Mouse (Mus musculus): ENCODE results near the gene Rnase1. TPM values are rescaled to one million over a fixed set of nuclear protein-coding genes. Genes with fewer than 3 reads are reported as not detected.
"Not testable (repeated sequence)": the region's sequence is repeated elsewhere in the genome, so short reads cannot be mapped to it uniquely, and the experiment has no call there.

Rnase1 gene
- total RNA-seq, 2 experiments from 2014 or later = 0.52 to 0.53 TPM

GRCm38 (mm10) chr14:51098300-51098699 lies 48.3 kb downstream of the Rnase1 start:
- intact Hi-C loops (cut with DNase I) = loop anchor here (2.0 to 5.0 kb wide), 2 partner anchors 71 to 297 kb away; no protein-coding TSS in a partner anchor
- DNase-seq (ENCODE audit: low spot score) = not testable (repeated sequence)

GRCm38 (mm10) chr14:51095736-51096524 lies 50.7 kb downstream of the Rnase1 start:
- no peak for DNase-seq (ENCODE audit: low spot score)
- intact Hi-C loops (cut with DNase I) = loop anchor here (5.0 kb wide), 1 partner anchor 69 kb away; no protein-coding TSS in a partner anchor

Other genes starting within 250 kb of the Rnase1 start
- 10 to 100 TPM; 21.5 to 32.5 TPM for gene Klhl33, start 249.3 kb downstream of the Rnase1 start, total RNA-seq (2021)
- 10 to 100 TPM; 66.1 to 70.3 TPM for gene Osgep, start 221.9 kb downstream of the Rnase1 start, total RNA-seq (2021)
- gene Apex1, start 221.8 kb downstream of the Rnase1 start, total RNA-seq (2021) = 10 to 100 TPM; 22.6 to 23.2 TPM
- 10 to 100 TPM; 21.1 to 23.6 TPM for gene Pip4p1, start 215.9 kb downstream of the Rnase1 start, total RNA-seq (2021)
- gene Pnp, start 215.7 kb downstream of the Rnase1 start, total RNA-seq (2021) = 10 to 100 TPM; 12.2 to 13.5 TPM
- 10 to 100 TPM; 12.6 TPM for gene Gm49342, start 202.3 kb downstream of the Rnase1 start, total RNA-seq (2021)
- gene Pnp2, start 190.8 kb downstream of the Rnase1 start, total RNA-seq (2021) = under 1 TPM; 0.61 to 0.75 TPM
- under 1 TPM in 1 of 2 experiments, not detected in 1; 0.39 TPM for gene Rnase10, start 139.0 kb downstream of the Rnase1 start, total RNA-seq (2021)
- gene Rnase9, start 104.9 kb downstream of the Rnase1 start, total RNA-seq (2021) = not detected
- not detected for gene Rnase11, start 96.6 kb downstream of the Rnase1 start, total RNA-seq (2021)
- not detected for gene Rnase12, start 89.1 kb downstream of the Rnase1 start, total RNA-seq (2021)
- gene Olfr750, start 72.3 kb downstream of the Rnase1 start, total RNA-seq (2021) = not detected
- 10 to 100 TPM; 50.0 to 53.8 TPM for gene Rnase4, start 55.7 kb downstream of the Rnase1 start, total RNA-seq (2021)
- gene Ang, start 55.6 kb downstream of the Rnase1 start, total RNA-seq (2021) = 1 to 10 TPM; 6.2 to 7.7 TPM
- not detected for gene Eddm3b, start 32.4 kb downstream of the Rnase1 start, total RNA-seq (2021)
- gene Rnase6, start 22.9 kb downstream of the Rnase1 start, total RNA-seq (2021) = under 1 TPM in 1 of 2 experiments, not detected in 1; 0.73 TPM
- not detected for gene Rnase2b, start 15.5 kb upstream of the Rnase1 start, total RNA-seq (2021)
- not detected for gene Ang2, start 52.4 kb upstream of the Rnase1 start, total RNA-seq (2021)
- not detected for gene Ear14, start 56.6 kb upstream of the Rnase1 start, total RNA-seq (2021)
- gene Rnase2a, start 109.3 kb upstream of the Rnase1 start, total RNA-seq (2021) = not detected
- not detected for gene Gm7247, start 215.0 kb upstream of the Rnase1 start, total RNA-seq (2021)

Measured in heart, postnatal 25 days (tissue).